Comparison of ENCODE assay signal across 9 mouse cellular contexts in the genomic region with DNA sequence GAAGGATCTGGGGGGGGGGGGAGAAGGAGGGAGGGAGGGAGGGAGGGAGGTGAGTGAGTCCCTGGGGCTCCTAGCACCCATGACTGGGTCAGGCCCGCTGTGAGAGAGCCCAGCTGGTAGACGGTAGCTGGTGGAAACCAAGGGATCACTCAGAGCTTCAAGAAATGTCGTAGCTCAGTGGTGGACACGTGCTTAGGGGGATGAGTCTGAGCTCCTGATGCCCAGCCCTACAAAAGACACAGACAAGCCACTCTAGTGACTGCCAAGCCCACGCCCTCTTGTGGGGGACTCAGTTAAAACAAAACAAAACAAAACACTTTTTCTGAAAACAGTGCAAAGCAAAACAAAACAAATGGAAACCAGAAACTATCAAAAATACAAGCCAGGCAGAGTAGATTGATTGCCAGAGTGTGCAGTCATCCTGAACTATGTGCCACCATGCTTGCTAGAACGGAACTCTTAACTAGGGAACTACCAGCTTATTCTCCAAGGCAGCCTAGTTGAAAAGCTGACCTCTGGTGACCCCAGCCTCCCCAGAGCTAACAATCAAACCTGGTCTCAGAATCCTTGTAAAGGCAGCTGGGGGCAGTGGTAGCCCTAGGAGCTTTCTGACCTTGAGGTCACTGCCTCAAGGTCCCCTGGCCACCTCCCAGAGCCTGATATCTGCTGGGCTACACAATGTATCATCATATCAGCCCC. TPM values are rescaled to one million over a fixed set of nuclear protein-coding genes. Genes with fewer than 3 reads are reported as not detected.
DNase-seq lines count a peak whose midpoint lies in the region; ATAC-seq and TF ChIP-seq lines count a peak whose summit lies in the region.
"Had no signal": no experiment of that assay in that cellular context is flagged by ENCODE, and none has a peak within 500 bp of the region (broad histone marks: within the 10 kb centered on the region; RNA-seq: fewer than 3 reads in every experiment).

No protein-coding gene starts in this region.

- 41% methylated on average over 6 of the region's 6 CpGs for WGBS in cerebellum, adult 2 months
- WGBS in kidney, embryonic 14.5 days = 20% methylated on average over 6 of the region's 6 CpGs
- WGBS in liver, postnatal 0 days (ENCODE audit: insufficient replicate concordance) = 48% methylated on average over 6 of the region's 6 CpGs

- no peaks in the 10 kb centered on the region for H3K27me3 ChIP-seq in cerebellum, adult 2 months (ENCODE audit: control insufficient read depth, insufficient read depth, low read length)
- H3K27me3 ChIP-seq in kidney, embryonic 14.5 days (ENCODE audit: control insufficient read depth, insufficient read depth, low read length) = no peaks in the 10 kb centered on the region
- no peaks in the 10 kb centered on the region for H3K27me3 ChIP-seq in MEL (ENCODE audit: control insufficient read depth in 1 of 2, insufficient read depth in 2 of 2, low read length in 2 of 2)
- H3K27me3 ChIP-seq in liver, postnatal 0 days (ENCODE audit: insufficient read depth, low read length) = no peaks in the 10 kb centered on the region
- H3K27me3 ChIP-seq: liver, embryonic 13.5 days had no signal

- no peak overlapping the region for H3K4me3 ChIP-seq in cerebellum, adult 2 months (replicated peaks; ENCODE audit: insufficient read depth, low read depth, low read length)
- no peak overlapping the region for H3K4me3 ChIP-seq in kidney, embryonic 14.5 days (ENCODE audit: low read length)
- H3K4me3 ChIP-seq in MEL (ENCODE audit: control insufficient read depth in 1 of 2, insufficient read depth in 1 of 2, low read depth in 2 of 2, low read length in 2 of 2) = no peak overlapping the region
- H3K4me3 ChIP-seq in liver, postnatal 0 days (ENCODE audit: low read depth, low read length) = no peak overlapping the region
- H3K4me3 ChIP-seq: liver, embryonic 13.5 days had no signal

- no peak overlapping the region for H3K27ac ChIP-seq in cerebellum, adult 2 months (ENCODE audit: insufficient read depth, low read length)
- H3K27ac ChIP-seq in kidney, embryonic 14.5 days (ENCODE audit: low read depth, low read length) = no peak overlapping the region
- no peak overlapping the region for H3K27ac ChIP-seq in MEL (ENCODE audit: control insufficient read depth, low read depth, low read length)
- H3K27ac ChIP-seq in liver, postnatal 0 days (ENCODE audit: low read depth) = no peak overlapping the region
- H3K27ac ChIP-seq: liver, embryonic 13.5 days had no signal

- H3K4me2 ChIP-seq in kidney, embryonic 14.5 days (replicated peaks; ENCODE audit: low read depth, low read length) = no peak overlapping the region
- H3K4me2 ChIP-seq in liver, postnatal 0 days (ENCODE audit: low read depth, low read length) = no peak overlapping the region
- H3K4me2 ChIP-seq: liver, embryonic 13.5 days had no signal

- ATAC-seq in kidney, embryonic 14.5 days (ENCODE audit: low FRiP score, low TSS enrichment) = peak; percentile 68; the same call in 1 of the 2 replicates
- ATAC-seq in liver, postnatal 0 days = peak; percentile 18; the same call in 1 of the 2 replicates

- TF ChIP-seq EP300 in MEL (IDR thresholded peaks at IDR 0.05; ENCODE audit: low read depth in 1 of 2, low read length in 2 of 2) = no peak
- no peak for TF ChIP-seq EP300 in liver, postnatal 0 days (IDR thresholded peaks at IDR 0.05; ENCODE audit: low read depth)

- no peak for TF ChIP-seq POLR2A in cerebellum, adult 2 months (IDR thresholded peaks at IDR 0.05; ENCODE audit: borderline replicate concordance, insufficient read depth, low read length)
- TF ChIP-seq POLR2A in MEL (IDR thresholded peaks at IDR 0.05; ENCODE audit: control insufficient read depth in 1 of 2, insufficient read depth in 1 of 2, low read depth in 1 of 2, low read length in 2 of 2, poor library complexity in 1 of 2) = no peak

- DNase-seq in cerebellum, adult 2 months = no peak
- no peak for DNase-seq in cerebellum, adult 18-20 months
- no peak for DNase-seq in kidney, adult 18-20 months
- DNase-seq in MEL (ENCODE audit: low read depth, low spot score) = peak; percentile 54
- DNase-seq in liver, postnatal 0 days = no peak
- DNase-seq in ovary, postnatal 14 days (ENCODE audit: low spot score) = no peak
- no peak for DNase-seq in layer of hippocampus, adult 18-20 months (ENCODE audit: low spot score in 2 of 2)
- DNase-seq: liver, embryonic 13.5 days had no signal

- peak; percentile 18; the same call in 1 of the 2 replicates for TF ChIP-seq CTCF in cerebellum, adult 2 months (IDR thresholded peaks at IDR 0.05; ENCODE audit: borderline replicate concordance, insufficient read depth, low read depth, low read length)
- TF ChIP-seq CTCF in MEL (IDR thresholded peaks at IDR 0.05 in 2 of 3, conservative IDR thresholded peaks at IDR 0.05 in 1 of 3; ENCODE audit: control insufficient read depth in 1 of 3, insufficient read depth in 1 of 3, low read depth in 2 of 3, low read length in 3 of 3, poor library complexity in 1 of 3, severe bottlenecking in 1 of 3) = peak; percentile 26 to 72 (median 55)
- peak; percentile 34 for TF ChIP-seq CTCF in liver, postnatal 0 days (IDR thresholded peaks at IDR 0.05; ENCODE audit: low read depth)

- H3K4me1 ChIP-seq in cerebellum, adult 2 months (ENCODE audit: control insufficient read depth, insufficient read depth, low read length) = no peaks in the 10 kb centered on the region
- peaks cover 11% of the 10 kb centered on the region for H3K4me1 ChIP-seq in kidney, embryonic 14.5 days (ENCODE audit: control insufficient read depth, insufficient read depth, low read length)
- no peaks in the 10 kb centered on the region; a peak in 1 of 4 replicates for H3K4me1 ChIP-seq in MEL (ENCODE audit: control insufficient read depth in 1 of 2, insufficient read depth in 2 of 2, low read length in 2 of 2)
- peaks cover 14% of the 10 kb centered on the region for H3K4me1 ChIP-seq in liver, postnatal 0 days (ENCODE audit: insufficient read depth)

- no peaks in the 10 kb centered on the region for H3K36me3 ChIP-seq in kidney, embryonic 14.5 days (ENCODE audit: control insufficient read depth, insufficient read depth, low read length)
- no peaks in the 10 kb centered on the region for H3K36me3 ChIP-seq in MEL (ENCODE audit: control insufficient read depth in 1 of 2, insufficient read depth in 2 of 2, low read length in 2 of 2)
- no peaks in the 10 kb centered on the region for H3K36me3 ChIP-seq in liver, postnatal 0 days (replicated peaks; ENCODE audit: insufficient read depth, low read length)
- H3K36me3 ChIP-seq: liver, embryonic 13.5 days had no signal

- H3K9ac ChIP-seq in kidney, embryonic 14.5 days (ENCODE audit: low read depth, low read length) = no peak overlapping the region
- no peak overlapping the region for H3K9ac ChIP-seq in MEL (ENCODE audit: control insufficient read depth, low read depth, low read length, poor library complexity, severe bottlenecking)
- H3K9ac ChIP-seq in liver, postnatal 0 days (replicated peaks) = no peak overlapping the region
- H3K9ac ChIP-seq: liver, embryonic 13.5 days had no signal

- no peaks in the 10 kb centered on the region for H3K79me2 ChIP-seq in MEL (ENCODE audit: control insufficient read depth, insufficient read depth, low read length, poor library complexity)

- peak; percentile 51 for TF ChIP-seq RAD21 in MEL (IDR thresholded peaks at IDR 0.05; ENCODE audit: low read depth, low read length)

- H3K9me3 ChIP-seq in kidney, embryonic 14.5 days (ENCODE audit: control insufficient read depth, low read length) = no peaks in the 10 kb centered on the region
- no peaks in the 10 kb centered on the region for H3K9me3 ChIP-seq in MEL (replicated peaks; ENCODE audit: insufficient read depth, low read length)
- H3K9me3 ChIP-seq in liver, postnatal 0 days (ENCODE audit: low read length) = no peaks in the 10 kb centered on the region
- H3K9me3 ChIP-seq: liver, embryonic 13.5 days had no signal

TF ChIP-seq in MEL, 35 proteins besides CTCF, POLR2A, EP300 and RAD21 (continues in another document):
- TF ChIP-seq MAFK (IDR thresholded peaks at IDR 0.05; ENCODE audit: borderline replicate concordance, low read depth, low read length) (no peak), BHLHE40 (IDR thresholded peaks at IDR 0.05; ENCODE audit: borderline replicate concordance, low read depth, low read length) (no peak), USF2 (IDR thresholded peaks at IDR 0.05; ENCODE audit: borderline replicate concordance in 1 of 2, insufficient read depth in 1 of 2, low read depth in 1 of 2, low read length in 2 of 2) (no peak), NRF1 (IDR thresholded peaks at IDR 0.05; ENCODE audit: insufficient read depth, low read depth, low read length, poor library complexity, severe bottlenecking) (no peak), MAX (IDR thresholded peaks at IDR 0.05; ENCODE audit: low read length) (peak; percentile 65), MYB (IDR thresholded peaks at IDR 0.05; ENCODE audit: low read depth, low read length) (no peak), TBP (IDR thresholded peaks at IDR 0.05; ENCODE audit: low read depth, low read length) (no peak), ZNF384 (IDR thresholded peaks at IDR 0.05; ENCODE audit: low read depth, low read length) (no peak)

RNA-seq across cellular contexts. Expression of gene Agtrap, which starts 22.0 kb away (rescaled TPM):
- 9.8 and 10.2 TPM in 2 replicates for polyA plus RNA-seq in cerebellum, adult 2 months (2012; rRNA removed)
- 17.4 and 22.8 TPM in 2 replicates for polyA plus RNA-seq in kidney, embryonic 14.5 days (2014; fragmentation: Nextera tagmentation; extraction: Ambion mirVana)
- 5.0 and 6.4 TPM in 2 replicates for total RNA-seq in MEL (2012; rRNA removed)
- polyA plus RNA-seq in MEL (2012; ENCODE audit: insufficient read depth in 1 of 2, insufficient read length in 2 of 2, low read depth in 1 of 2, low replicate concordance in 2 of 2, missing spikeins in 1 of 2) = 10 to 100 TPM in 1 of 2 experiments, not detected in 1; 16.0 TPM
- 10.4 and 10.8 TPM in 2 replicates for polyA plus RNA-seq in liver, postnatal 0 days (2015; fragmentation: Nextera tagmentation; extraction: Ambion mirVana)
- 1 to 10 TPM; 6.3 to 7.6 TPM for total RNA-seq in layer of hippocampus, adult 18-20 months (2021)

RNA-seq across cellular contexts. Expression of gene Mthfr, which starts 27.0 kb away (rescaled TPM):
- polyA plus RNA-seq in cerebellum, adult 2 months (2012; rRNA removed) = 27.2 and 29.8 TPM in 2 replicates
- 11.8 and 19.7 TPM in 2 replicates for polyA plus RNA-seq in kidney, embryonic 14.5 days (2014; fragmentation: Nextera tagmentation; extraction: Ambion mirVana)
- total RNA-seq in MEL (2012; rRNA removed) = 7.4 and 12.4 TPM in 2 replicates
- 10 to 100 TPM in 1 of 2 experiments, not detected in 1; 15.5 TPM for polyA plus RNA-seq in MEL (2012; ENCODE audit: insufficient read depth in 1 of 2, insufficient read length in 2 of 2, low read depth in 1 of 2, low replicate concordance in 2 of 2, missing spikeins in 1 of 2)
- 3.7 and 4.5 TPM in 2 replicates for polyA plus RNA-seq in liver, postnatal 0 days (2015; fragmentation: Nextera tagmentation; extraction: Ambion mirVana)
- 10 to 100 TPM; 28.0 to 30.8 TPM for total RNA-seq in layer of hippocampus, adult 18-20 months (2021)

RNA-seq across cellular contexts. Expression of gene Clcn6, which starts 27.2 kb away (rescaled TPM):
- polyA plus RNA-seq in cerebellum, adult 2 months (2012; rRNA removed) = 56.8 and 59.4 TPM in 2 replicates
- 4.0 and 6.0 TPM in 2 replicates for polyA plus RNA-seq in kidney, embryonic 14.5 days (2014; fragmentation: Nextera tagmentation; extraction: Ambion mirVana)
- total RNA-seq in MEL (2012; rRNA removed) = 5.8 and 8.2 TPM in 2 replicates
- 10 to 100 TPM in 1 of 2 experiments, not detected in 1; 17.5 TPM for polyA plus RNA-seq in MEL (2012; ENCODE audit: insufficient read depth in 1 of 2, insufficient read length in 2 of 2, low read depth in 1 of 2, low replicate concordance in 2 of 2, missing spikeins in 1 of 2)
- 0.52 and 0.79 TPM in 2 replicates for polyA plus RNA-seq in liver, postnatal 0 days (2015; fragmentation: Nextera tagmentation; extraction: Ambion mirVana)
- total RNA-seq in layer of hippocampus, adult 18-20 months (2021) = 10 to 100 TPM; 79.0 to 82.0 TPM
